Mouse (Mus musculus): ENCODE data around the gene Selenon. TPM values are rescaled to one million over a fixed set of nuclear protein-coding genes. Genes with fewer than 3 reads are reported as not detected.

The Selenon gene
- total and polyA plus RNA-seq, 2 experiments from 2014 or later: 13.4 to 17.9 TPM

DNA sequence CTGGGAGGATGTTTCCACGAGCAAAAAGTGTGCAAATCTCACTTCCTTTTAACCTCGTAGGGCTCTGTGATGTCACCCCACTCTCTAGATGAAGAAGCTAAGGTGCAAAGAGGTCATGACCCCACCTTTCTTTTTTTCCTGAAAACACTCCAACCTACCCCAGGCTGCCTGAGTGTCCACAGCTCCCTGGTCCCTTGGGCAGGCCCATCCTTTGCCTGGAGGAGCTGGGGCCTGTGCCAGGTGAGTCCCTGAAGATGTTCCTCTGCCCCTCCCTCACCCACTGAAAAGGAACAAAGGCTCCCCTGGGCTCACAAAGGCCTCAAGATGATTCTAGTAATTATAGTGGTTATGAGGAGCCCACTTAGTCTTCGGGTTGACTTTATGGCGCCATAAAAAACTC, 40.5 kb upstream of the Selenon start:
- TF ChIP-seq CTCF (IDR thresholded peaks at IDR 0.05; ENCODE audit: low read depth): no peak
- Histone ChIP-seq H3K4me1 (ENCODE audit: insufficient read depth) (peaks cover 13% of the 10 kb centered on the region), H3K27ac (ENCODE audit: low read depth, low read length) (no peak overlapping the region), H3K9me3 (ENCODE audit: low read length) (no peaks in the 10 kb centered on the region), H3K27me3 (ENCODE audit: insufficient read depth, low read length) (no peaks in the 10 kb centered on the region), H3K4me3 (ENCODE audit: low read depth, low read length) (no peak overlapping the region), H3K4me2 (ENCODE audit: low read depth) (no peak overlapping the region), H3K9ac (no peak overlapping the region), H3K36me3 (ENCODE audit: insufficient read depth) (no peaks in the 10 kb centered on the region)
- ATAC-seq (no peak), DNase-seq (no peak)
- WGBS: 75% methylated on average over 4 of the region's 4 CpGs

DNA sequence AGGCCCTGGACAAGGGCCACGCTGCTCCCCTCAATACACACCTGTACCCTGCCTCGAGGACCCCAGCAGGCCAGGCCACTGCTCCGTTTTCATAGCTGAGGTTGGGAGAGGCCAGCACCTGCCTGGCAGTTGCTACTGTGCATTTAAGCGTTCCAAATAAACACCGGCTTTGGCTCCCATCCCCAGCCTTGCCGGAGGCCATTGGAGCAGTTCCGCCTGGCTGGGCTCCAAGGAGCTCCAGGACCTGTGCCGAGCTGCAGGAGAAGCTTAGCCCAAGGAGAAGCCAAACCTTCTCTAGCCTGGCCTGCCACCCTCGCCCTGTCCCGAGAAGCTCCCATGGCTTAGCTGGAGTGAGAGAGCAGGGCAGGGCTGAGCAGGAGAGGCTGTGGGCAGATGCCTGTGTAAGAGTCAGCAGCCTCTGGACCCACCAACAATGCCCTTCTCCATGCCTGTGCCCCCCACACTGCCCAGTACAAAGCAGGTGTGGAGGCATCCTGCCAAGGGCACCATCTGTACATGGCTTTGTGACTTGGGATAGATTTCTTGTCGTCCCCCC, 39.6 kb upstream of the Selenon start:
- no peaks in the 10 kb centered on the region for H3K36me3 ChIP-seq (ENCODE audit: insufficient read depth)
- H3K9ac ChIP-seq: no peak overlapping the region
- 14% methylated on average over 11 of the region's 11 CpGs for WGBS
- peak; percentile 38; the same call in 1 of the 2 replicates for ATAC-seq
- H3K27me3 ChIP-seq (ENCODE audit: insufficient read depth, low read length): no peaks in the 10 kb centered on the region
- DNase-seq: peak; percentile 66
- H3K4me2 ChIP-seq (ENCODE audit: low read depth): no peak overlapping the region
- no peaks in the 10 kb centered on the region for H3K9me3 ChIP-seq (ENCODE audit: low read length)
- H3K27ac ChIP-seq (ENCODE audit: low read depth, low read length): 0 out of 2 replicates have a peak overlapping the region, but pooled peaks have one; percentile 15
- peaks cover 13% of the 10 kb centered on the region for H3K4me1 ChIP-seq (ENCODE audit: insufficient read depth)
- no peak for TF ChIP-seq CTCF (IDR thresholded peaks at IDR 0.05; ENCODE audit: low read depth)
- no peak overlapping the region for H3K4me3 ChIP-seq (ENCODE audit: low read depth, low read length)

DNA sequence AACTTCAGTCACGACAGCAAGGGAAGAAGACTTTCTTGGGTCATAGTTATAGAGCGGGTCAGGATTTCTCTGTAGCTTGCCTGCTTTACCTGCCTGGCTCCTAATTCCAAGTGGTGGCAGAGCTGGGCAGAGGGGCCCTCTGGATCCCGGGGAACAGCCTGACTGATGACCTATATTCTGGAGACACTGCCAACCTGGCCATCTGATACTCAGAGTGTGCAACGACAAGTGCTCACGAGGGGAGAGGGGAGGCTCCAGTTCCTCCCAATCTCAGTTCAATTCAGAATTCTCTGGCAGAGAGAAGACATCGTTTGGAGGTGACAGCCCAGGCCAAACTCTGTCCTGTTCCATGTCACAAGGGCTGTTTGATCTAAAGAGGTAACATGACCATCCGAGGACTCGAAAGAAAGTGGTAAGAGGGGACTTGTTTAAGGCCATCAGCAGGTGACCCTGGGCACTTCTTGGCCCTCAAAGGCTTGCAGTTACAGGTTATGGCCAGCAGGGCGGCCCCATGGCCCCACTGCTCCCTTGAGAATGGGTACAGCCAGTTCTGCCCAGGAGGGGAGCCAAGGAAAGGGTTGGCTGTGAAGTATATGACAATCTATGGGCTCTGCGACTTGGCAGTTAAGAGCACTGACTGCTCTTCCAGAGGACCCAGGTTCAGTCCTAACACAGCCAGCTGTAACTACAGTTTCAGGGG, 38.4 kb upstream of the Selenon start:
- TF ChIP-seq CTCF (IDR thresholded peaks at IDR 0.05; ENCODE audit: low read depth): peak; percentile 53
- 77% methylated on average over 10 of the region's 10 CpGs for WGBS
- no peak for ATAC-seq
- Histone ChIP-seq H3K27me3 (ENCODE audit: insufficient read depth, low read length) (no peaks in the 10 kb centered on the region), H3K9ac (no peak overlapping the region), H3K27ac (ENCODE audit: low read depth, low read length) (no peak overlapping the region), H3K4me1 (ENCODE audit: insufficient read depth) (peaks cover 13% of the 10 kb centered on the region), H3K4me3 (ENCODE audit: low read depth, low read length) (no peak overlapping the region), H3K9me3 (ENCODE audit: low read length) (no peaks in the 10 kb centered on the region), H3K36me3 (ENCODE audit: insufficient read depth) (no peaks in the 10 kb centered on the region), H3K4me2 (ENCODE audit: low read depth) (no peak overlapping the region)
- DNase-seq: no peak

DNA sequence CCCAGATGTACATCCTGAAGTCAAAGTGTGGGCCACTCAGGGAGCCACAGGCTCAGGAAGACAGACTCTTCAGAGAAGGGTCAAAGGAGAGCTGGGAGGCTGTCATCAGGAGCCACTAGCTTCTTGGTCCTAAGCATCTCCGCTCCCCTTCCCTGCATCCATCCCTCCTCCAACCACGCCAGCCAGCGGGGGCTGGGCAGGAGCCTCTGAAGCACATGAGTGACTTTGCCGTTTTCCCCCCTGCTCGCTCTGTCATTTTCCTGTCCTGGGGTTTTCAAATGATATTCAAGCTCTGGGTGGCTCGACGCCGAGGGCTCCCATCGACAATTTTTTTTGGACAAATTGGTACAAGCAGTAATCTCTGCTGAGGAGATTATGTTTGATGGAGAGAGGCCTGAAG, 37.8 kb upstream of the Selenon start:
- Histone ChIP-seq H3K36me3 (ENCODE audit: insufficient read depth) (no peaks in the 10 kb centered on the region), H3K4me3 (ENCODE audit: low read depth, low read length) (no peak overlapping the region), H3K27me3 (ENCODE audit: insufficient read depth, low read length) (no peaks in the 10 kb centered on the region), H3K9me3 (ENCODE audit: low read length) (no peaks in the 10 kb centered on the region), H3K9ac (no peak overlapping the region), H3K27ac (ENCODE audit: low read depth, low read length) (no peak overlapping the region), H3K4me2 (ENCODE audit: low read depth) (no peak overlapping the region), H3K4me1 (ENCODE audit: insufficient read depth) (peaks cover 13% of the 10 kb centered on the region)
- no peak for TF ChIP-seq CTCF (IDR thresholded peaks at IDR 0.05; ENCODE audit: low read depth)
- 83% methylated on average over 9 of the region's 9 CpGs for whole genome bisulfite sequencing
- DNase-seq (no peak), ATAC-seq (no peak)

DNA sequence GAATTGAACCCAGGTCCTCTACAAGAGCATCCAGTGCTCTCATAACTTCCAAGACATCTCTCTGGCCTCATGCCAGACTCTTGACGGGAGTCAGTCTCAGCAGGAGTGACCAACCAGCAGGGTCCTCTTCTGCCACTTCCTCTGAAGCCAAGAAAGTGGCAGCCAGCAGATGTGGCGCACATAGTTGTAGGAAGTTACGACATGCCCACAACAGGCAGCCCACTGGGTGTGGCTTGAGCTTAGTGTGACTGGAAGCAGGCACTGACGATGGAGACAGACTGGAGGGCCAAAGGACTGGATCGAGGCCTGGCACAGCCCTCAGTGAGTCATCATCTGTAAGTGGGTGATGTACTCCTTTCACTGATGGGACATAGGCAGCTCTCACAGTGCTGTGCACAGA, 37.0 kb upstream of the Selenon start:
- no peak for DNase-seq
- no peak overlapping the region for H3K4me2 ChIP-seq (ENCODE audit: low read depth)
- H3K36me3 ChIP-seq (ENCODE audit: insufficient read depth): no peaks in the 10 kb centered on the region
- no peak overlapping the region for H3K4me3 ChIP-seq (ENCODE audit: low read depth, low read length)
- H3K4me1 ChIP-seq (ENCODE audit: insufficient read depth): peaks cover 13% of the 10 kb centered on the region
- H3K27me3 ChIP-seq (ENCODE audit: insufficient read depth, low read length): no peaks in the 10 kb centered on the region
- no peaks in the 10 kb centered on the region for H3K9me3 ChIP-seq (ENCODE audit: low read length)
- no peak overlapping the region for H3K27ac ChIP-seq (ENCODE audit: low read depth, low read length)
- no peak for TF ChIP-seq CTCF (IDR thresholded peaks at IDR 0.05; ENCODE audit: low read depth)
- no peak for ATAC-seq
- H3K9ac ChIP-seq: no peak overlapping the region
- WGBS: 79% methylated on average over 5 of the region's 5 CpGs

DNA sequence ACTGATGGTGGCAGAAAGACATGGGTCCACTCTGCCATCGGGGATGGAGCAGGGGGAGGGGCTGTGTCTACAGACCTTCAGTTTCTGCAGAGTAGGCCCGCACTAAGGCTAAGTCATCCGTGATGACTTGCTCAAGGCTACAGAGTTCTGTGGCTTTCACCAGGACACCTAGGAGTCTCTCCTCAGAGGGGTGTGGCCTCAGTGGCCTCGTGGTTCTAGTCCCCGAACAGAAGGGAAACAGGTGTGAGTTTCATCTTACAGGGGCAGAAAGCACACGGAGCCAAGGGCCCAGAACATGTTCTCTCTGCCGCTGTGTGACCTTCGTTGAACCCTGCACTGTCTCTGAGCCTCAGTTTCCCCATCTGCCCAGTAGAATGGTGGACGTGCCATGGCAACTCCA, 36.3 kb upstream of the Selenon start:
- ATAC-seq (no peak), DNase-seq (no peak)
- WGBS: 89% methylated on average over 9 of the region's 9 CpGs
- Histone ChIP-seq H3K9me3 (ENCODE audit: low read length) (no peaks in the 10 kb centered on the region), H3K4me3 (ENCODE audit: low read depth, low read length) (no peak overlapping the region), H3K27me3 (ENCODE audit: insufficient read depth, low read length) (no peaks in the 10 kb centered on the region), H3K36me3 (ENCODE audit: insufficient read depth) (no peaks in the 10 kb centered on the region), H3K4me2 (ENCODE audit: low read depth) (no peak overlapping the region), H3K4me1 (ENCODE audit: insufficient read depth) (peaks cover 13% of the 10 kb centered on the region), H3K9ac (no peak overlapping the region), H3K27ac (ENCODE audit: low read depth, low read length) (no peak overlapping the region)
- TF ChIP-seq CTCF (IDR thresholded peaks at IDR 0.05; ENCODE audit: low read depth): no peak

DNA sequence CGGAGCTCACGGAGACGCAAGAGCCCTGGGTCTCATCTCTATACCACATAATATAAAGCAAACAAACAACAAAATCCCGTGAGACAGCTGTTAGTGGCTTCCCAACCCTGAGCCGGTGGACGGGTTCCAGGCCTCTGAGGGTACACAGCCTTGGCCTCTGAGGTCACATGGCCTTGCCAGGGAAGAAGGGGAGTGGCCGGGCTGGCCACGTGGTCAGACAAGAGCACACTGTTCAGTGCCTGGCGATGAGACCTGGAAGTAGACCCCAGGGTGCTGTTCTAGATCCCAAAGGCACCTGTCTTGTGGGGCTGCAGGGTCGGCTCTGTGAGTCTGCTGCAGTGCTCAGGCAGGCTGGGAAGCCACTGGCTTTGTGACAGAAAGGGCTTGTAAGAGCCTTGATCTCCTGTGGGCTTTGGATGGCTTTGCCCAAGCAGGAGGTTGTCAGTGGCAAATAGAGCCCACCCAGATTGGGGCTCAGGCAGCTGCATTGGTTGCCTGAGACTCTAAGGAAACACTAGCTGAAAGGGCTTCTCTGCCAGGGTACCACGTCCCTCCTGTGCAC, 35.8 kb upstream of the Selenon start:
- WGBS: 71% methylated on average over 11 of the region's 11 CpGs
- no peak for ATAC-seq
- Histone ChIP-seq H3K27ac (ENCODE audit: low read depth, low read length) (no peak overlapping the region), H3K36me3 (ENCODE audit: insufficient read depth) (no peaks in the 10 kb centered on the region), H3K4me1 (ENCODE audit: insufficient read depth) (peaks cover 13% of the 10 kb centered on the region), H3K4me3 (ENCODE audit: low read depth, low read length) (no peak overlapping the region), H3K27me3 (ENCODE audit: insufficient read depth, low read length) (no peaks in the 10 kb centered on the region), H3K4me2 (ENCODE audit: low read depth) (no peak overlapping the region), H3K9me3 (ENCODE audit: low read length) (no peaks in the 10 kb centered on the region), H3K9ac (no peak overlapping the region)
- no peak for DNase-seq
- no peak for TF ChIP-seq CTCF (IDR thresholded peaks at IDR 0.05; ENCODE audit: low read depth)

Measured in forebrain, postnatal 0 days (tissue).